Mouse (Mus musculus) inflammation-experienced regulatory T-cells, adult 16 weeks (primary cell): Measurements from ENCODE around the gene Ltbp1. TPM values are rescaled to one million over a fixed set of nuclear protein-coding genes. Genes with fewer than 3 reads are reported as not detected.

Source experiments
- polyA plus RNA-seq: library from polyadenylated mRNA; unstranded; fragments of 100-300 nt; shearing (Covaris generic); gene quantifications from one replicate; pipeline ENCODE4 v1.2.1, GENCODE M21; 2017

The Ltbp1 gene
- polyA plus RNA-seq, result 0.16 TPM

GRCm38 (mm10) chr17:75005281-75005684, at the start of gene Ltbp1:
Gene Ltbp1 (plus strand): TSS chr17:75005568.

DNA sequence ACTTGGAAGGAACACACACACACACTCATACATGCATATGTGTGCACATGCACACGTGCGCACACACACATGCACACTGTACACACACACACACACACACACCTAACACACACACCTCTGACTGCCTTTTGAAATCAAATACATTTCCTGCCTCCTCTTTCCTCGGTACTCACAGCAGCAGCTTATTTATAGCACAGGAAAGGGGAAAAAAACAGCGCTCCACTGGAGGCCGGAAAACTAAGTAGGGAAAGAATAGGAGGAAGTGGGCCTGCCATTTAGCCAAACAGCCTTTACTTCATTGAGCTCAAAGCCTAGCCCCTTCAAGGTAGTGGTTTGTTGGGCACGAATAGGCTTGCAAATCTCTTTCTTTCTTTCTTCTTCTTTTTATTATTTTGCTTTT, 430.2 kb downstream of the Ltbp1 start, which contains the start of gene Rasgrp3:
Rasgrp3 (plus strand) TSS at position 298 of the 400 bp plus-strand sequence.

